Mouse (Mus musculus): Measurements from ENCODE around the gene Ccdc34.

The Ccdc34 gene

GRCm38 (mm10) chr2:110179669-110180315 is 162.2 kb downstream of the Ccdc34 start:
- H3K27me3 ChIP-seq (ENCODE audit: insufficient read depth, low read length): no peaks in the 10 kb centered on the region
- no peaks in the 10 kb centered on the region for H3K9me3 ChIP-seq (ENCODE audit: low read length)
- no peak overlapping the region for H3K4me3 ChIP-seq (replicated peaks; ENCODE audit: low read length)
- no peaks in the 10 kb centered on the region for H3K4me1 ChIP-seq (replicated peaks; ENCODE audit: low read depth, low read length)
- no peaks in the 10 kb centered on the region for H3K36me3 ChIP-seq (ENCODE audit: insufficient read depth, low read length)
- TF ChIP-seq NANOG (IDR thresholded peaks at IDR 0.05; ENCODE audit: borderline replicate concordance, low read length): no peak
- no peak for TF ChIP-seq POU5F1 (IDR thresholded peaks at IDR 0.05; ENCODE audit: borderline replicate concordance, low read length)
- TF ChIP-seq CTCF (conservative IDR thresholded peaks at IDR 0.05; ENCODE audit: low read length): no peak

- no peak overlapping the region for H3K4me3 ChIP-seq (replicated peaks; ENCODE audit: low read length)
- H3K27me3 ChIP-seq (ENCODE audit: insufficient read depth, low read length): no peaks in the 10 kb centered on the region
- TF ChIP-seq CTCF (conservative IDR thresholded peaks at IDR 0.05; ENCODE audit: low read length) (no peak), NANOG (IDR thresholded peaks at IDR 0.05; ENCODE audit: borderline replicate concordance, low read length) (no peak), POU5F1 (IDR thresholded peaks at IDR 0.05; ENCODE audit: borderline replicate concordance, low read length) (no peak)
- no peaks in the 10 kb centered on the region for H3K36me3 ChIP-seq (ENCODE audit: insufficient read depth, low read length)
- H3K4me1 ChIP-seq (replicated peaks; ENCODE audit: low read depth, low read length): no peaks in the 10 kb centered on the region
- H3K9me3 ChIP-seq (ENCODE audit: low read length): no peaks in the 10 kb centered on the region
Observed at GRCm38 (mm10) chr2:110180316-110180670, 162.7 kb downstream of the Ccdc34 start.

- Histone ChIP-seq H3K27me3 (ENCODE audit: insufficient read depth, low read length) (no peaks in the 10 kb centered on the region), H3K4me3 (replicated peaks; ENCODE audit: low read length) (no peak overlapping the region), H3K36me3 (ENCODE audit: insufficient read depth, low read length) (no peaks in the 10 kb centered on the region), H3K9me3 (ENCODE audit: low read length) (no peaks in the 10 kb centered on the region), H3K4me1 (replicated peaks; ENCODE audit: low read depth, low read length) (no peaks in the 10 kb centered on the region)
- no peak for TF ChIP-seq CTCF (conservative IDR thresholded peaks at IDR 0.05; ENCODE audit: low read length)
- no peak for TF ChIP-seq POU5F1 (IDR thresholded peaks at IDR 0.05; ENCODE audit: borderline replicate concordance, low read length)
- TF ChIP-seq NANOG (IDR thresholded peaks at IDR 0.05; ENCODE audit: borderline replicate concordance, low read length): no peak
Observed at GRCm38 (mm10) chr2:110181666-110182065, 164.0 kb downstream of the Ccdc34 start.

GRCm38 (mm10) chr2:110182248-110182647 is 164.6 kb downstream of the Ccdc34 start:
- no peaks in the 10 kb centered on the region for H3K27me3 ChIP-seq (ENCODE audit: insufficient read depth, low read length)
- no peak for TF ChIP-seq POU5F1 (IDR thresholded peaks at IDR 0.05; ENCODE audit: borderline replicate concordance, low read length)
- TF ChIP-seq CTCF (conservative IDR thresholded peaks at IDR 0.05; ENCODE audit: low read length): no peak
- TF ChIP-seq NANOG (IDR thresholded peaks at IDR 0.05; ENCODE audit: borderline replicate concordance, low read length): no peak
- no peaks in the 10 kb centered on the region for H3K4me1 ChIP-seq (replicated peaks; ENCODE audit: low read depth, low read length)
- H3K4me3 ChIP-seq (replicated peaks; ENCODE audit: low read length): no peak overlapping the region
- no peaks in the 10 kb centered on the region for H3K9me3 ChIP-seq (ENCODE audit: low read length)
- no peaks in the 10 kb centered on the region for H3K36me3 ChIP-seq (ENCODE audit: insufficient read depth, low read length)

GRCm38 (mm10) chr2:110182795-110183486 is 165.3 kb downstream of the Ccdc34 start:
- no peaks in the 10 kb centered on the region for H3K36me3 ChIP-seq (ENCODE audit: insufficient read depth, low read length)
- no peaks in the 10 kb centered on the region for H3K4me1 ChIP-seq (replicated peaks; ENCODE audit: low read depth, low read length)
- H3K27me3 ChIP-seq (ENCODE audit: insufficient read depth, low read length): no peaks in the 10 kb centered on the region
- TF ChIP-seq NANOG (IDR thresholded peaks at IDR 0.05; ENCODE audit: borderline replicate concordance, low read length) (no peak), CTCF (conservative IDR thresholded peaks at IDR 0.05; ENCODE audit: low read length) (no peak), POU5F1 (IDR thresholded peaks at IDR 0.05; ENCODE audit: borderline replicate concordance, low read length) (no peak)
- no peaks in the 10 kb centered on the region for H3K9me3 ChIP-seq (ENCODE audit: low read length)
- H3K4me3 ChIP-seq (replicated peaks; ENCODE audit: low read length): no peak overlapping the region

- no peaks in the 10 kb centered on the region for H3K4me1 ChIP-seq (replicated peaks; ENCODE audit: low read depth, low read length)
- H3K4me3 ChIP-seq (replicated peaks; ENCODE audit: low read length): no peak overlapping the region
- no peaks in the 10 kb centered on the region for H3K36me3 ChIP-seq (ENCODE audit: insufficient read depth, low read length)
- TF ChIP-seq NANOG (IDR thresholded peaks at IDR 0.05; ENCODE audit: borderline replicate concordance, low read length): no peak
- no peak for TF ChIP-seq CTCF (conservative IDR thresholded peaks at IDR 0.05; ENCODE audit: low read length)
- no peak for TF ChIP-seq POU5F1 (IDR thresholded peaks at IDR 0.05; ENCODE audit: borderline replicate concordance, low read length)
- H3K27me3 ChIP-seq (ENCODE audit: insufficient read depth, low read length): no peaks in the 10 kb centered on the region
- no peaks in the 10 kb centered on the region for H3K9me3 ChIP-seq (ENCODE audit: low read length)
Observed at GRCm38 (mm10) chr2:110184071-110184470, 166.5 kb downstream of the Ccdc34 start.

GRCm38 (mm10) chr2:110186427-110186980 is 168.9 kb downstream of the Ccdc34 start:
- Histone ChIP-seq H3K4me3 (replicated peaks; ENCODE audit: low read length) (no peak overlapping the region), H3K4me1 (replicated peaks; ENCODE audit: low read depth, low read length) (no peaks in the 10 kb centered on the region), H3K27me3 (ENCODE audit: insufficient read depth, low read length) (no peaks in the 10 kb centered on the region), H3K9me3 (ENCODE audit: low read length) (no peaks in the 10 kb centered on the region), H3K36me3 (ENCODE audit: insufficient read depth, low read length) (no peaks in the 10 kb centered on the region)
- no peak for TF ChIP-seq CTCF (conservative IDR thresholded peaks at IDR 0.05; ENCODE audit: low read length)
- no peak for TF ChIP-seq POU5F1 (IDR thresholded peaks at IDR 0.05; ENCODE audit: borderline replicate concordance, low read length)
- TF ChIP-seq NANOG (IDR thresholded peaks at IDR 0.05; ENCODE audit: borderline replicate concordance, low read length): no peak

- TF ChIP-seq POU5F1 (IDR thresholded peaks at IDR 0.05; ENCODE audit: borderline replicate concordance, low read length): no peak
- TF ChIP-seq NANOG (IDR thresholded peaks at IDR 0.05; ENCODE audit: borderline replicate concordance, low read length): no peak
- TF ChIP-seq CTCF (conservative IDR thresholded peaks at IDR 0.05; ENCODE audit: low read length): no peak
- Histone ChIP-seq H3K36me3 (ENCODE audit: insufficient read depth, low read length) (no peaks in the 10 kb centered on the region), H3K9me3 (ENCODE audit: low read length) (no peaks in the 10 kb centered on the region), H3K4me1 (replicated peaks; ENCODE audit: low read depth, low read length) (peaks cover 11% of the 10 kb centered on the region; the same call in 1 of the 2 replicates), H3K27me3 (ENCODE audit: insufficient read depth, low read length) (no peaks in the 10 kb centered on the region), H3K4me3 (replicated peaks; ENCODE audit: low read length) (no peak overlapping the region)
Observed at GRCm38 (mm10) chr2:110188696-110189397, 171.2 kb downstream of the Ccdc34 start.

Data from E14TG2a.4 (cell line).